Mouse (Mus musculus) liver, embryonic 16.5 days (tissue): Measurements from ENCODE around the gene Vwa3a. TPM values are rescaled to one million over a fixed set of nuclear protein-coding genes. Genes with fewer than 3 reads are reported as not detected.

Source experiments
- ATAC-seq: fragments of 200-750 bp; cut with Nextera tagmentation; 2 replicates; pipeline ENCODE4 v1.8.0; 2017; ENCODE audit warnings: low read depth, mild to moderate bottlenecking, moderate number of reproducible peaks, moderate library complexity
- H3K27ac ChIP-seq: fragments of 300-500 bp; sonication (generic); 2 replicates; pipeline ENCODE4 v1.5.1; 2014; ENCODE audit warnings: mild to moderate bottlenecking, low read length
- H3K27me3 ChIP-seq: fragments of 300-500 bp; sonication (generic); 2 replicates; pipeline ENCODE4 v1.6.1; 2014; ENCODE audit warnings: low read depth, low read length, mixed read lengths; ENCODE audit not compliant: control insufficient read depth, insufficient read depth
- H3K36me3 ChIP-seq: fragments of 300-500 bp; sonication (generic); 2 replicates; pipeline ENCODE4 v1.6.1; 2014; ENCODE audit warnings: mild to moderate bottlenecking; ENCODE audit not compliant: control insufficient read depth, insufficient read depth
- H3K4me1 ChIP-seq: fragments of 300-500 bp; sonication (generic); 2 replicates; pipeline ENCODE4 v1.6.1; 2014; ENCODE audit warnings: low read depth, low read length, mixed read lengths; ENCODE audit not compliant: control insufficient read depth
- H3K4me2 ChIP-seq: fragments of 300-500 bp; sonication (generic); 2 replicates; pipeline ENCODE4 v1.6.1; 2014; ENCODE audit warnings: low read depth, low read length, mixed read lengths
- H3K4me3 ChIP-seq: fragments of 300-500 bp; sonication (generic); 2 replicates; pipeline ENCODE4 v1.5.1; 2014; ENCODE audit warnings: low read depth, mild to moderate bottlenecking, low read length
- H3K9ac ChIP-seq: fragments of 300-500 bp; sonication (generic); 2 replicates; pipeline ENCODE4 v1.6.1; 2014; ENCODE audit warnings: low read depth, low read length
- H3K9me3 ChIP-seq: fragments of 300-500 bp; sonication (generic); replicated peaks from 2 replicates; pipeline ENCODE4 v1.6.1; 2016; ENCODE audit warnings: low read length; ENCODE audit not compliant: control insufficient read depth
- WGBS: fragments of 180-500 bp; shearing (Covaris S2); extraction: QIAGEN DNeasy Blood & Tissue Kit; methylation state at CpG from one replicate; pipeline ENCODE4 v1.1.7; 2014; ENCODE audit not compliant: insufficient replicate concordance; 5-methylcytosine and 5-hydroxymethylcytosine counted together
- polyA plus RNA-seq: library from polyadenylated mRNA; unstranded; fragments of >200 nt; fragmentation: Nextera tagmentation; extraction: Ambion mirVana; gene quantifications from 2 replicates; pipeline ENCODE4 v1.2.1, GENCODE M21; 2015

The Vwa3a gene
- polyA plus RNA-seq, 1 experiment from 2014 or later, result 0.22 TPM

DNA sequence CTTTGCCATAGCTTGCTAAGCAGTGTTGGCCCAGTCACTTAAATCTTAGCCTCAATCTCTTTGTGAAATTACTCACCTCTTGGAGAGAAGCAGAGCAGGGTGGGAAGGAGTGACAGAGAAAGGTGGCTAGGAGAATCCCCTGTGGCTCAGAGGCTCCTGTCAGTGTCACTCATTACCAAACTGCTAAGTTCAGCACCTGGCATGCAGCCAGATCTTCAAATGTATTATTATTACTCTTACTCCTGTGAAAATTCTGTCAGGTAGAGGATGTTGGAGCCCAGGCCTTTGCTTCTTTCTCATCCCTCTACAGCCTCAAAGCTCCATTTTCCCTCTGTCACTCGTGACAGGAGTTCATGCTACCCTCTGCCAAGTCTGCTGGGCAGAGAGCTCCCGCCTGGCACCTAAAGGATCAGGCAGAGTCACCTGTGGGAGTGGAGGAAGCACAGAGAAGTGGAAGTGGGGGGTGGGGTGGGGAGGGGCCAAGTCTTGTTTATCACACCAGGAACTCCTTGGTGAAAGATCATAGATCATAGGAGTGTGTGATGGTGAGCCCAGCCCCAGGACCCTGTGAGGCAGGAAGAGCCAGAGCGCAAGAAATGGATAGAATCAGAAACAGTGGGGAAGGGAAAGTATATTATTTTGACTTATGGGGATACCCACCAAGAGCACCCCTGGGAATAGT lies 109.9 kb downstream of the Vwa3a start:
- no peak for ATAC-seq
- no peak overlapping the region for H3K4me3 ChIP-seq
- H3K9me3 ChIP-seq, result no peaks in the 10 kb centered on the region
- no peaks in the 10 kb centered on the region for H3K27me3 ChIP-seq
- H3K36me3 ChIP-seq, result peaks cover 22% of the 10 kb centered on the region
- H3K27ac ChIP-seq, result peak overlapping the region; percentile 43
- peak overlapping the region; percentile 5; the same call in 1 of the 2 replicates for H3K9ac ChIP-seq
- H3K4me1 ChIP-seq, result peaks cover 80% of the 10 kb centered on the region
- WGBS, result 53% methylated on average over 3 of the region's 3 CpGs
- H3K4me2 ChIP-seq, result no peak overlapping the region

DNA sequence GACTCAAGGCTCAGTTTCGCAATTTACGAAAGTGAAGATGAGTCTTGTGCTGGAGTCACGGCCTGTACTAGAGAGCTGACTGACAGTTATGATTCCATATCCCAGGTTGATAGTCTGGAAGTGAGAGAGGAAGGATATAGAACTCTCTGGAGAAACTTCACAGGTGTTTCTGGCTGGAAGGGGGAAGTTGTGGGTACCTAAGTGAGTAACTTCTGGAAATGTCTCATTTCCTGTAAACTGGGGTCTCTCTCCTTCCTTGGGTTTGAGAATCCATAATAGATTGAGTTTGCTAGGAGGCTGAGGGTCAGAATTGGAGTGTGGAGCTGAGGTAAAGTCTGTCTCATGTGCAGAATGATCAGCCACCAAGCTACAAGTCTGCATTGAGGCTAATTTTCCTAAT lies 111.0 kb downstream of the Vwa3a start:
- whole genome bisulfite sequencing, result 78% methylated on average over 3 of the region's 3 CpGs
- no peak overlapping the region for H3K4me3 ChIP-seq
- peak overlapping the region; percentile 59 for H3K4me2 ChIP-seq
- H3K9me3 ChIP-seq, result no peaks in the 10 kb centered on the region
- no peaks in the 10 kb centered on the region for H3K27me3 ChIP-seq
- peak overlapping the region; percentile 89 for H3K27ac ChIP-seq
- H3K36me3 ChIP-seq, result peaks cover 18% of the 10 kb centered on the region
- peaks cover 76% of the 10 kb centered on the region for H3K4me1 ChIP-seq
- H3K9ac ChIP-seq, result peak overlapping the region; percentile 61
- no peak for ATAC-seq

Other genes with a start within 250 kb of the Vwa3a start
- 119 and 127 TPM in 2 replicates for gene Uqcrc2, start 104.1 kb upstream of the Vwa3a start, polyA plus RNA-seq
- gene Pdzd9, start 69.0 kb upstream of the Vwa3a start, polyA plus RNA-seq, result 0.13 TPM in 2 replicates
- gene Mosmo, start 61.7 kb upstream of the Vwa3a start, polyA plus RNA-seq, result 2.2 and 2.4 TPM in 2 replicates
- gene Gm5737, start 73.0 kb downstream of the Vwa3a start, polyA plus RNA-seq, result not detected in 2 replicates
- gene Eef2k, start 103.5 kb downstream of the Vwa3a start, polyA plus RNA-seq, result 46.5 and 52.1 TPM in 2 replicates
- 10.1 and 10.4 TPM in 2 replicates for gene Polr3e, start 178.4 kb downstream of the Vwa3a start, polyA plus RNA-seq
- gene Cdr2, start 243.0 kb downstream of the Vwa3a start, polyA plus RNA-seq, result 47.9 and 51.5 TPM in 2 replicates
- not detected in 2 replicates for gene Mfsd13b, start 243.2 kb downstream of the Vwa3a start, polyA plus RNA-seq